Mouse (Mus musculus): ENCODE results near the gene Pon3. TPM values are rescaled to one million over a fixed set of nuclear protein-coding genes. Genes with fewer than 3 reads are reported as not detected.

Pon3 gene
- polyA plus RNA-seq, 1 experiment from 2014 or later: 4.5 TPM

Other genes starting within 250 kb of the Pon3 start
- gene Pon1, start 62.3 kb downstream of the Pon3 start, polyA plus RNA-seq (2016; fragmentation: Nextera tagmentation; extraction: Ambion mirVana): 0.21 and 0.34 TPM in 2 replicates
- gene Pon2, start 42.2 kb upstream of the Pon3 start, polyA plus RNA-seq (2016; fragmentation: Nextera tagmentation; extraction: Ambion mirVana): 33.3 and 34.9 TPM in 2 replicates
- gene Asb4, start 127.1 kb upstream of the Pon3 start, polyA plus RNA-seq (2016; fragmentation: Nextera tagmentation; extraction: Ambion mirVana): 23.0 and 25.3 TPM in 2 replicates
- 0.63 TPM in 2 replicates for gene Pdk4, start 240.0 kb upstream of the Pon3 start, polyA plus RNA-seq (2016; fragmentation: Nextera tagmentation; extraction: Ambion mirVana)